Mouse (Mus musculus): ENCODE data around the gene Gm10318.

DNA sequence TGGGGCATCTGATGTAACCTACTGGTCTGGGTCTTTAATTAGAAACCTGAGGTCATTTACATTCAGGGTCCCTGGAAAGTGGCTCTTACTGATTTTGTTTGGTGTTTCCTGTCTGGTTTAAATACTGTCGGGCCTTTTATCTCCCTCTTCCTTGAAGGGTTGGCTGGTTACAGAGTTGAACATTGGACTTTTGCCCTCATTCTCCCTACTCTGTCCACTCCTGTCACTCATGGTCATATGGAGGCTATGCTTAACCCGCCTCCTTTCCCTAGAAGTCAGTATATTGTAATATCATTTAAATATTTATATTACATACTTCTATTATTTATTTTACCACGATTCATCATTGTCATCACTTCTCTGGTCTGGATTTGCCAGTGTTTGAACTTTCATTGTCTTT lies 48.6 kb upstream of the Gm10318 start:
- TF ChIP-seq POLR2A (IDR thresholded peaks at IDR 0.05; ENCODE audit: insufficient read depth, low read length): no peak
- TF ChIP-seq CTCF (IDR thresholded peaks at IDR 0.05; ENCODE audit: low read depth, low read length): no peak

All from ES-Bruce4 (cell line).